Mouse (Mus musculus): ENCODE data around the gene Cpt2.

- TF ChIP-seq EP300 (IDR thresholded peaks at IDR 0.05), result no peak
- TF ChIP-seq CTCF (IDR thresholded peaks at IDR 0.05), result no peak
Measured at GRCm38 (mm10) chr4:107967966-107968682, 44.7 kb upstream of the Cpt2 start, which contains the start of gene Slc1a7.
